Mouse (Mus musculus) limb, embryonic 14.5 days (tissue): ENCODE measurements around the gene Tpra1. TPM values are rescaled to one million over a fixed set of nuclear protein-coding genes. Genes with fewer than 3 reads are reported as not detected.

Experiments
- ATAC-seq: fragments of 200-750 bp; cut with Nextera tagmentation; 2 replicates; pipeline ENCODE4 v1.8.0; 2017; ENCODE audit warnings: low read depth, moderate number of reproducible peaks, moderate TSS enrichment; ENCODE audit not compliant: low FRiP score
- DNase-seq: peaks from one replicate; pipeline ENCODE4 v3.0.0-alpha.2; 2015; ENCODE audit warnings: low spot score
- H3K27ac ChIP-seq: fragments of 300-500 bp; sonication (generic); replicated peaks from 2 replicates; pipeline ENCODE4 v1.5.1; 2014; ENCODE audit warnings: low read depth, mild to moderate bottlenecking, low read length, moderate library complexity, mixed read lengths
- H3K27me3 ChIP-seq: fragments of 300-500 bp; sonication (generic); 2 replicates; pipeline ENCODE4 v1.6.1; 2014; ENCODE audit warnings: low read length, mixed read lengths; ENCODE audit not compliant: control insufficient read depth, insufficient read depth
- H3K36me3 ChIP-seq: fragments of 300-500 bp; sonication (generic); 2 replicates; pipeline ENCODE4 v1.6.1; 2014; ENCODE audit warnings: mild to moderate bottlenecking, low read length, moderate library complexity, mixed read lengths; ENCODE audit not compliant: control insufficient read depth, insufficient read depth
- H3K4me1 ChIP-seq: fragments of 300-500 bp; sonication (generic); 2 replicates; pipeline ENCODE4 v1.6.1; 2014; ENCODE audit warnings: antibody characterized with exemption, low read length, mixed read lengths; ENCODE audit not compliant: control insufficient read depth, insufficient read depth
- H3K4me2 ChIP-seq: fragments of 300-500 bp; sonication (generic); replicated peaks from 2 replicates; pipeline ENCODE4 v1.6.1; 2014; ENCODE audit warnings: low read depth, mild to moderate bottlenecking, low read length, moderate library complexity; ENCODE audit not compliant: severe bottlenecking
- H3K4me3 ChIP-seq: fragments of 300-500 bp; sonication (generic); replicated peaks from 2 replicates; pipeline ENCODE4 v1.5.1; 2014; ENCODE audit warnings: low read length
- H3K9ac ChIP-seq: fragments of 300-500 bp; sonication (generic); 2 replicates; pipeline ENCODE4 v1.6.1; 2014; ENCODE audit warnings: mild to moderate bottlenecking, low read depth, low read length, moderate library complexity; ENCODE audit not compliant: severe bottlenecking
- H3K9me3 ChIP-seq: fragments of 300-500 bp; sonication (generic); 2 replicates; pipeline ENCODE4 v1.6.1; 2016; ENCODE audit warnings: low read length; ENCODE audit not compliant: control insufficient read depth
- POLR2A ChIP-seq: fragments of 200-500 bp; IDR thresholded peaks from 2 replicates; pipeline ENCODE4 v1.8.0; 2012; ENCODE audit warnings: inconsistent platforms, mild to moderate bottlenecking, moderate library complexity, borderline replicate concordance; ENCODE audit not compliant: insufficient read depth, insufficient read length; ENCODE audit errors: extremely low read depth
- WGBS: fragments of 180-500 bp; shearing (Covaris S2); extraction: QIAGEN DNeasy Blood & Tissue Kit; methylation state at CpG from one replicate; pipeline ENCODE4 v1.1.7; 2014; 5-methylcytosine and 5-hydroxymethylcytosine counted together
- polyA plus RNA-seq, 2 experiments: library from polyadenylated mRNA; depleted of rRNA in 1 of 2; stranded (reverse) in 1 of 2; unstranded in 1 of 2; fragments of >200 nt; fragmentation: Nextera tagmentation in 1 of 2; extraction: Ambion mirVana in 1 of 2; gene quantifications; 2 replicates each; pipeline versions ENCODE4 v1.2.1 to v1.2.3; 2012 to 2014

Gene Tpra1
- polyA plus RNA-seq, 2 experiments: 62.2 to 141 TPM

- H3K9me3 ChIP-seq: no peaks in the 10 kb centered on the region
- no peak overlapping the region for H3K4me2 ChIP-seq
- H3K36me3 ChIP-seq: peaks cover 20% of the 10 kb centered on the region
- no peaks in the 10 kb centered on the region for H3K27me3 ChIP-seq
- no peak overlapping the region for H3K9ac ChIP-seq
- DNase-seq: no peak
- 61% methylated on average over 1 of the region's 1 CpGs for WGBS
- ATAC-seq: no peak
- no peak overlapping the region for H3K4me3 ChIP-seq
- H3K27ac ChIP-seq: no peak overlapping the region
- TF ChIP-seq POLR2A: no peak
- no peaks in the 10 kb centered on the region for H3K4me1 ChIP-seq
These were observed 14.1 kb downstream of the Tpra1 start for GRCm38 (mm10) chr6:88916153-88916552.

GRCm38 (mm10) chr6:88918802-88919201, 16.8 kb downstream of the Tpra1 start:
- Histone ChIP-seq H3K4me2 (no peak overlapping the region), H3K9me3 (no peaks in the 10 kb centered on the region), H3K9ac (no peak overlapping the region), H3K36me3 (no peaks in the 10 kb centered on the region), H3K27ac (no peak overlapping the region), H3K4me3 (no peak overlapping the region), H3K4me1 (no peaks in the 10 kb centered on the region), H3K27me3 (no peaks in the 10 kb centered on the region)
- DNase-seq (no peak), ATAC-seq (no peak)
- WGBS: 71% methylated on average over 8 of the region's 8 CpGs
- no peak for TF ChIP-seq POLR2A

GRCm38 (mm10) chr6:88924502-88925275, 22.6 kb downstream of the Tpra1 start:
- ATAC-seq (peak; percentile 77), DNase-seq (peak; percentile 90)
- 3% methylated on average over 5 of the region's 5 CpGs for WGBS
- Histone ChIP-seq H3K4me1 (peaks cover 18% of the 10 kb centered on the region), H3K9ac (no peak overlapping the region), H3K9me3 (no peaks in the 10 kb centered on the region), H3K27ac (peak overlapping the region; percentile 79), H3K36me3 (no peaks in the 10 kb centered on the region), H3K27me3 (no peaks in the 10 kb centered on the region), H3K4me3 (no peak overlapping the region), H3K4me2 (no peak overlapping the region)
- no peak for TF ChIP-seq POLR2A

- Histone ChIP-seq H3K4me2 (no peak overlapping the region), H3K4me1 (peaks cover 18% of the 10 kb centered on the region), H3K9me3 (no peaks in the 10 kb centered on the region), H3K9ac (no peak overlapping the region), H3K4me3 (no peak overlapping the region), H3K36me3 (no peaks in the 10 kb centered on the region), H3K27me3 (no peaks in the 10 kb centered on the region), H3K27ac (peak overlapping the region; percentile 72)
- WGBS: 21% methylated on average over 4 of the region's 4 CpGs
- ATAC-seq (no peak), DNase-seq (no peak)
- no peak for TF ChIP-seq POLR2A
These were observed 23.7 kb downstream of the Tpra1 start for GRCm38 (mm10) chr6:88925640-88926205.

- no peak overlapping the region for H3K27ac ChIP-seq
- no peak overlapping the region for H3K9ac ChIP-seq
- peaks cover 18% of the 10 kb centered on the region for H3K4me1 ChIP-seq
- H3K9me3 ChIP-seq: no peaks in the 10 kb centered on the region
- no peak for DNase-seq
- no peak for TF ChIP-seq POLR2A
- no peak overlapping the region for H3K4me2 ChIP-seq
- WGBS: 51% methylated on average over 3 of the region's 3 CpGs
- ATAC-seq: no peak
- H3K4me3 ChIP-seq: no peak overlapping the region
- H3K27me3 ChIP-seq: no peaks in the 10 kb centered on the region
- H3K36me3 ChIP-seq: no peaks in the 10 kb centered on the region
These were observed 24.8 kb downstream of the Tpra1 start for GRCm38 (mm10) chr6:88926870-88927269.
